Mouse (Mus musculus): ENCODE results near the gene Spata16.

The Spata16 gene

DNA sequence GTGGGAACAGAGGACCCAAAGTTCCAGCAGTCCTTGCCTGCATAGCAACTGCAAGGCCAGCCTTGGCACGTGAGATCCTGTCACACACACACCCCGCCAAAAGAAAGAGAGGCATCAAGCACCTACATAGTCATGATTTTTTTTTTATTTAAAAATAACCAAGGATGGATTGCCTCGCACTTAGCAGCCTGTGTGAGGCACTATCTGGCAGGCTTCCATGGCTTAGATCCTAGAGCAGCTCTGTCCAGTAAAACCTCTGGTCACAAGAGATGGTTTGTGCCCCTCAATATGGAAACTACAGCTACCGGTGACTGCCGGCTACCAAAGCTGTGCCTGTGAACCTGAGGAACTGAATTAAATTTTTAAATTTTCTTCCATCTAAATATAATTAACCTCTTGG lies 195.5 kb downstream of the Spata16 start:
- no peak for DNase-seq

GRCm38 (mm10) chr3:26834178-26835050 lies 197.0 kb downstream of the Spata16 start:
- no peak for DNase-seq

DNA sequence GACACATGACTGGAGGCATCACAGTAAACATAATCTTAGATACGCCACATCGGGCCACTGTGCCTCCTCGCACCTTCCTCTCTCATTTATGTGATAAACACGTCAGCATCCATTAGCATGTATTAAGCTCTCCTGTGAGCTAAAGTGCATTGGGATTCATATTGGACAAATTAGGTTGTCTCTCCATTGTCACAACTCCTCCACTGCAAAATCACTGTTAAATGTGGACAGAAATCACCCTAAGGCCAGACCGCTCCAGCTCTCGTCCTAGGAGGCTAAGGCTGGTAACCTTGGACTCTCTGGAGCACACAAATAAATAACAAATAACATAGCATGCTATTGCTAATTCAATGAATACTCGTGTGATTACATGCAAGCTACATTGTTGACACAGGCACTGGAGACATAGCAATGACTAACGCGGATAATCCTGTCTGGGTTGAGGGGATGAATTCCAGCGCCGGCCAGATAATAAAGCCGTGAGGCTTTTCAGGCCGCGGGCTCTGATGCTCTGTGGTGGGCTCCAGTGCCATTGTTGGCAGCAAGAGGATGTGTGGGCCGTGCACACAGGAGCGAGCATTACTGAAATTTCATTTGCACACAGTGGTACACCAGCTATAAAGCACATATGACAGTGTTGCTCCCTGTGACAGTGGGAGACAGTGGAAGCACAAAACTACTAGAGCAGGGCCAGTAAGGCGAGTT lies 197.8 kb downstream of the Spata16 start:
- DNase-seq, result no peak

GRCm38 (mm10) chr3:26845041-26845440 lies 207.6 kb downstream of the Spata16 start:
- no peak for DNase-seq

DNA sequence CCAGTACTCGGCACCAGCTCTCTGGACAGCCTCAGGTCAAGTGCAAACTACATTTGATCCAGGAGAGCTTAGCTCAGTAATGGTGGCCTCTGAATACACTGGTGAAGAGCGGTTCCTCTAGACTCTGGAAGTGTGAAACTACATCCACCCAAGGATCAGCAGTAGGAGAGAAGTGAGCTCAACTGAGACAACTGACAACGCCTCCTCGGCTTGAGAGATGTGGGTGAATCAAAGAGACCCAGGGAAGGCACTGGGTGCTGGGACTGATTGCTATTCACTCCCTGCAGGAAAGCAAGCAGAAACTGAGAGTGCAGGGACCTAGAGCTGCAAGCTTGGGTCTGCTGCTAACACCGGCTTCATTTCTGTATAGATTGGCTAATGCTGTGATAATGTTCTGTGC lies 210.5 kb downstream of the Spata16 start:
- DNase-seq, result no peak

- no peak for DNase-seq
Measured at GRCm38 (mm10) chr3:26850207-26850606, 212.8 kb downstream of the Spata16 start.

DNA sequence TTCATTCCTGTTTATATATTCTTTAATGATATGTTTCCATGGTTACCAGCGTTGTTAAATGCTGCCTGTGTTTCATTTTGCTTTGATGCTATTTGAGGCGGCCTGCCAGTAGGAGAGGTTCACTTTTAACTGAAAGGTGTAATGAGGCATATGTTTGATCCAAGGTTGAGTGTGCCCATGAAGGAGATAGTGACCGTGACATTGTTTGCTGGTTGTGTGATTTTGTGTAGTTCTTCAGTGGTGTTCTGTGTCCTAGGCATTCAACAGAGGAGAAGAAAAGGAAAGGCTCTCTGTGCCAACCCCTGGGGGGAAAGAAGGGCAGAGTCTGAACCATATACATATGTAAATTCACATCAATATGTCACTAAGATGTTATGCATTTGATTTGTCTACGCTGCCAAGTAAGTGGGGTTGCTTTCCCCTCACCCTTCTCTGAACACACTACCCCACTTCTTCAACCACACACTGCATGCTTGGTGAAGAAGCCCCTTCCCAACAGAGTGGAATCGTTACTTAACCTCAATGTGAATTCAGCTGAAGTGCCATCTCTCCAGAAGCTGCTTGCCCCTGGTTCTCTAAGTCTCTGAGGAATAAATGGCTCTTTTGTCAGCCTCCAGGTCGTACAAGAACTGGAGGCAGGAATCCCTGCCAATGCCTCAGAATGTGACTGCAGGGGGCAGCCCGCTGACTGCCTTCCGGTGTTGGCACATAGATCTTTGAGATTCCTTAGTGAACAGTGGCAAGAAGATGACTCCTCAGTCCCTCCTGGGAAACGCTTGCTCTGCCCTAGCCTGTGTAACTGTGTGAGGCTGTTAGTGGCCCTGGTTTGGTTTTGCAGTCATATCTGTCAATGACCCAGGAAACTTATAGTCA lies 213.5 kb downstream of the Spata16 start:
- DNase-seq, result no peak

DNA sequence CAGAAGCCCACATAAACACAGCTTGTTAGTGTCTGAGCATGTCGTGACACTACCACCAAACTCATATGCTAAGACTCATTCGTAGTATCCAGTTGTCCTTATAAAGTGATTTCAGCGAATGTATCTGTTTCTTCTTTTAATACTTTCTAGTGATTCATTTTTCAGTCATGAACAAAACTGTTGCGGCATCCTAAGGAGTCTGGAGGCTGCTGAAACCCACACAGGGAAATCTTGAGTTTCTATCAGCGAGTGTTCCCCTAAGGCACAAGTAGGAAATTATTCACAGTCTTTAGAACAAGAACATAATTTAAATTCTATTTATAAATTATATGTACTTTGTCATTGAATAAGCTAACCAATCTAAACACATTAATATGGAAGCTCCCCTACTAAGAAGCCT lies 216.1 kb downstream of the Spata16 start:
- DNase-seq, result no peak

- DNase-seq, result peak; percentile 2
Measured at GRCm38 (mm10) chr3:26874706-26875105, 237.3 kb downstream of the Spata16 start.

GRCm38 (mm10) chr3:26877291-26877690 lies 239.9 kb downstream of the Spata16 start:
- no peak for DNase-seq

DNA sequence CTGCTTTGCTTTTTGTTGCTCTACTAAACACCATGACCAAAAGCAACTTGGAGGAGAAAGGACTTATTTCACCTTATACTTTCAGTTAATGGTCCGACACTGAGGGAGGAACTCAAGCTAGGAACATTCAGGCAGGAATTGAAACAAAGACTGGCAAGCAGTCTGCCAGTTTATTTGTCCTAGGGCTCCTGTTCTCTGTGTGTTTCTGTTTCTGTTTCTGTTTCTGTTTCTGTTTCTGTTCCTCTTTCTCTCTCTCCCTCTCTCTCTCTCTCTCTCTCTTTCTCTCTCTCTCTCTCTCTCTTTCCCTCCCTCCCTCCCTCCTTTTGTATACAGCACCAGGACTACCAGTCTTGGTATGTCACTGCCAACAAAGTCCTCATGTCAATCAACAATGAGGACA lies 279.2 kb downstream of the Spata16 start:
- no peak for DNase-seq

GRCm38 (mm10) chr3:26920986-26921385 lies 283.6 kb downstream of the Spata16 start:
- no peak for DNase-seq

GRCm38 (mm10) chr3:26921576-26921975 lies 284.2 kb downstream of the Spata16 start:
- no peak for DNase-seq

DNA sequence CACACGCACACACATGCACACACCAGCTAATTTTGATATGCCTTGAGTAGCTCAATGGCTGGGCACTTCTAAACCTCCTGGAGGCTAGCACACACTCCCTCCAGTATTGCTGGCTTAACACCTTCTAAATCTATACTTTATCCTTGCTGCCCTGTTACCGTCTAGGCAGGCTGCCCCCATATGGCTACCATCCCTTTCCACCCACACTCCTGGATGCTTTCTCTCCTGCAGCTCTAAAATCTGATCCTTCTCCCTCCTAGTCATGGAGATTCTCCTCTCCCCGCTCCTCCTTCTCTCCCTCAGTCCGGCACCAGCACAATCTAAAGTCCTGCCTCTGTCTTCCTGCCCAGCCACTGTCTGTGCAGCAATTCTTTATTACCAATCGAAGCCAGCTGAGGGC lies 286.0 kb downstream of the Spata16 start:
- no peak for DNase-seq

- no peak for DNase-seq
Measured at GRCm38 (mm10) chr3:26924212-26924611, 286.8 kb downstream of the Spata16 start.

DNA sequence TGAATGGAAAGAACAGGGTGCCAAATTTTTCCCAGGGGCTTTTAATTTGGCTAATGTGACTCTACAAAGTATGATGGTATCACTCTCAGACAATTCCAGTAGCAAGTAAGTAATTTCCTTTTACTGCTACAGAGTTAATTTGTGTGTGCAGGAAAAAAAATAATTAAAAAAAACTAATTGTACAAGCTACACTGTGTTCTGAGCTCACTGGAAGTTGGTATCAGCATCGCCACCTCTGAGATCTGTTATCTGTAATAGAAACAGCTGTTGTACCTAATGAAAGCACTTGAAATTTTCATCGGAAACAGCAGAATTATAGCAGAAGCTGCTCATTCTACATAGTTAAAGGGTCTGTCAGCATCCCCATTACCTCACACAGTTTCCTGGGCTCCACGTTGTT lies 295.7 kb downstream of the Spata16 start:
- no peak for DNase-seq

DNA sequence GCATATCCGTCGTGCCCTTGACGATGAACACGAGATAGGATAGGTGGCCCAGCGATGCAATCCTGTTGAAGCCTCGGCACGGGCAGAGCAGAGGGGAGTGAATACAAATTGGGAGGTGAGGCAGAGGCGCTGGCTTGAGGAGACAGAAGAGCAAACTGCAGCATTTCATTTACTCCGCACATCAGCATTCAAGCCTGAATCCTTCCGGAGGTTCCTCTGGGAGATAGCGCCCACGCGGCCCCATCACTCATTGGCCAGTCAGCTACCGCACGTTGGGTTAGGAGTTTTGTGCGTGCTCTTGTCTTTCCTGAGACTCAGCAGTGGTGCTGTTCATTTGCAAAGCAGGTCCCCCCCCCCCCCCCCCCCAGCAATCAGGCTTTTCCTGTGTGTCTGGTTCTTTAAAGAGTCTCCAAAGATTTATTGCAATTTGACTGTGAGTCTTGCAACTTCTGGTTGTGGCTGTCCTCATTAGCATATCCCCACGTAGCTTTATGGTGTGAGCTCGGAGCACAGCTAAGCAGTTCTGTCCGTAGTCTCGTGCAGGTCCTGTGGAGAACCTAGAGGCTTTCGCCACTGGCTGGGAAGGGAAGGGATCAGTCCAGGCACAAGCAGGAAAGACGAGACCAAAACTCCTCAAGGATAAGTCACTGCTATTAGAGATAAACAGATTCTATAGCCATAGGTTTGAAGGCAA lies 299.6 kb downstream of the Spata16 start:
- no peak for DNase-seq

DNA sequence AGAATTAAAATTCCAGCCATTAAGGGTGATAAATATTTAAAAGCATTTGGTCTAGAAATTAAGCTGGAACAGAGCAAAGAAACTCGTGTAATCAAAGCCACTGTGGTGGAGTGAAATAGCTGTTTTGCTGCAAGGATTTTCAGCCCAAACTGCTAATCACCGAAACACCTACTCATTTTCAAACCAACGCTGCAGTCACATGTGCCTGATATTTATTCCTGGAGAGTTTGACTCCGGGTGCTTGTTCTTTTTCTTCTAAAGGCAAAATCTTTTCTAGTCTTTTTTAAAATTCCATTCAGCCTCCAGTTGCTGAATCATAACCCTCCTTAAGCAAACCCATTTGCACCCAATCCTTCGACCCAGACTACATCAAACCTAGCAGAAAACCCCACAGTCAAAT lies 329.4 kb downstream of the Spata16 start:
- DNase-seq, result no peak

- DNase-seq, result no peak
Measured at GRCm38 (mm10) chr3:26968852-26969513, 331.6 kb downstream of the Spata16 start.

- no peak for DNase-seq
Measured at GRCm38 (mm10) chr3:26970529-26970928, 333.1 kb downstream of the Spata16 start.

DNA sequence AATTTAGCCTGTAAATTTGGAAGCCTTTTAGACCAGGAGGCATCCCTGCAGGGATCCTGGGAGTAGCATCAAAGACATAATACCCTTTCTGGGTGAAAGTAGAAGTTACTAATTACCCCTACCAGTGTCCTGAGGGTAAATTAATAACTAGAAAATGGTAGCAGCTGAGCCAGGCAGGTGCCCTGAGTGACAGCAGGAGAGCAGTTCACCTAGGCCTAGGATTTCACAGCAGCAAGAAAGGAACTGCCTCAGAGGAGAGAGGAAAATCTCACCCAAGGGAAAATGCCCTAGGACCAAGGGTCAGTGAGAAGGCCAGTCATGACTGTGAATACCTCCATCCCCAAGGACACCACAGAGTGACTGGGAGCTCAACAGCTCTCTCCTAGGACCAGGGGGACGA lies 333.9 kb downstream of the Spata16 start:
- no peak for DNase-seq

DNA sequence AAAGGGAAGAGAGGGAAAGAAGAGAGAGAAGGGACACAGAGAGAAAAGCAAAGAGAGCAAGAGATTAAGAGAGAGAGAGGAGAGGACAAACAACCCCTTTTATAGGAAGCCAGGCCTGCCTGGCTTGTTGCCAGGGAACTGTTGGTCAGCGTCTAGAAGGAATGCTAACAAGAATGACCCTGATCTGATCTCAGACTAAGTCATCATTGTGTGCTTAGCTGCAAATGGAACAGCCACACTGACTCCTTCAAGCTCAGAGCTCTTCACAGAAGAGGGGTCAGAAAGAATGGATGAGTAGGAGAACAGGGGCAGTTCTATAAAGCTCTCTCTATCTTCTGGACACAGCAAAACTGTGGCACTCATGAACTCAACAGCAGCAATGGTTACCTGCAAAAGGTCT lies 334.7 kb downstream of the Spata16 start:
- no peak for DNase-seq
